Mouse (Mus musculus) forebrain, embryonic 12.5 days (tissue): ENCODE data around the gene Ube2q2. TPM values are rescaled to one million over a fixed set of nuclear protein-coding genes. Genes with fewer than 3 reads are reported as not detected.
"Not testable (repeated sequence)": the region's sequence is repeated elsewhere in the genome, so short reads cannot be mapped to it uniquely, and the experiment has no call there.

Experiments used
- ATAC-seq: fragments of 200-750 bp; cut with Nextera tagmentation; 2 replicates; pipeline ENCODE4 v1.8.0; 2017; ENCODE audit warnings: moderate TSS enrichment; ENCODE audit not compliant: low FRiP score
- H3K27ac ChIP-seq: fragments of 300-500 bp; sonication (generic); 2 replicates; pipeline ENCODE4 v1.5.1; 2016; ENCODE audit warnings: mild to moderate bottlenecking
- H3K27me3 ChIP-seq: fragments of 300-500 bp; sonication (generic); 2 replicates; pipeline ENCODE4 v1.6.1; 2016; ENCODE audit warnings: mild to moderate bottlenecking
- H3K36me3 ChIP-seq: fragments of 300-500 bp; sonication (generic); replicated peaks from 2 replicates; pipeline ENCODE4 v1.6.1; 2016; ENCODE audit warnings: mild to moderate bottlenecking
- H3K4me1 ChIP-seq: fragments of 300-500 bp; sonication (generic); 2 replicates; pipeline ENCODE4 v1.6.1; 2016
- H3K4me2 ChIP-seq: fragments of 300-500 bp; sonication (generic); 2 replicates; pipeline ENCODE4 v1.6.1; 2016; ENCODE audit warnings: mild to moderate bottlenecking, moderate library complexity
- H3K4me3 ChIP-seq: fragments of 300-500 bp; sonication (generic); replicated peaks from 2 replicates; pipeline ENCODE4 v1.5.1; 2016; ENCODE audit warnings: mild to moderate bottlenecking
- H3K9ac ChIP-seq: fragments of 300-500 bp; sonication (generic); 2 replicates; pipeline ENCODE4 v1.6.1; 2016; ENCODE audit warnings: mild to moderate bottlenecking
- H3K9me3 ChIP-seq: fragments of 300-500 bp; sonication (generic); 2 replicates; pipeline ENCODE4 v1.6.1; 2016
- whole genome bisulfite sequencing: fragments of 180-500 bp; shearing (Covaris S2); methylation state at CpG from one replicate; pipeline ENCODE4 v1.1.7; 2016; 5-methylcytosine and 5-hydroxymethylcytosine counted together
- polyA plus RNA-seq: library from polyadenylated mRNA; unstranded; fragments of >200 nt; fragmentation: Nextera tagmentation; extraction: Ambion mirVana; gene quantifications from 2 replicates; pipeline ENCODE4 v1.2.1, GENCODE M21; 2016

Ube2q2 gene
- polyA plus RNA-seq, 1 experiment from 2014 or later: 44.8 TPM

- H3K9ac ChIP-seq: no peak overlapping the region
- H3K27me3 ChIP-seq: 0 out of 2 replicates have a peak, but pooled peaks cover 4% of the 10 kb centered on the region
- 62% methylated on average over 6 of the region's 6 CpGs for WGBS
- no peak overlapping the region for H3K4me2 ChIP-seq
- no peaks in the 10 kb centered on the region for H3K9me3 ChIP-seq
- no peaks in the 10 kb centered on the region for H3K4me1 ChIP-seq
- H3K4me3 ChIP-seq: no peak overlapping the region
- no peak for ATAC-seq
- no peak overlapping the region for H3K27ac ChIP-seq
- peaks cover under 1% of the 10 kb centered on the region; the same call in 1 of the 2 replicates for H3K36me3 ChIP-seq
Observed at GRCm38 (mm10) chr9:55231544-55231943, 82.9 kb downstream of the Ube2q2 start.

GRCm38 (mm10) chr9:55232110-55232509 is 83.5 kb downstream of the Ube2q2 start:
- Histone ChIP-seq H3K4me1 (no peaks in the 10 kb centered on the region), H3K9ac (no peak overlapping the region), H3K27ac (no peak overlapping the region), H3K4me2 (no peak overlapping the region), H3K27me3 (0 out of 2 replicates have a peak, but pooled peaks cover 4% of the 10 kb centered on the region), H3K4me3 (no peak overlapping the region), H3K36me3 (no peaks in the 10 kb centered on the region), H3K9me3 (no peaks in the 10 kb centered on the region)
- 95% methylated on average over 5 of the region's 5 CpGs for WGBS
- no peak for ATAC-seq

- no peaks in the 10 kb centered on the region for H3K4me1 ChIP-seq
- no peak for ATAC-seq
- no peak overlapping the region for H3K9ac ChIP-seq
- H3K36me3 ChIP-seq: no peaks in the 10 kb centered on the region
- H3K27me3 ChIP-seq: 0 out of 2 replicates have a peak, but pooled peaks cover 4% of the 10 kb centered on the region
- no peak overlapping the region for H3K4me3 ChIP-seq
- H3K27ac ChIP-seq: no peak overlapping the region
- WGBS: 90% methylated on average over 7 of the region's 7 CpGs
- no peaks in the 10 kb centered on the region for H3K9me3 ChIP-seq
- H3K4me2 ChIP-seq: no peak overlapping the region
Observed at GRCm38 (mm10) chr9:55232586-55232985, 83.9 kb downstream of the Ube2q2 start.

GRCm38 (mm10) chr9:55233076-55233475 is 84.4 kb downstream of the Ube2q2 start:
- not testable (repeated sequence) for H3K36me3 ChIP-seq, H3K9ac ChIP-seq, ATAC-seq, H3K9me3 ChIP-seq, H3K27ac ChIP-seq, H3K27me3 ChIP-seq, H3K4me3 ChIP-seq, H3K4me1 ChIP-seq, H3K4me2 ChIP-seq
- 75% methylated on average over 11 of the region's 11 CpGs for WGBS

- H3K27ac ChIP-seq: no peak overlapping the region
- no peak overlapping the region for H3K4me3 ChIP-seq
- H3K36me3 ChIP-seq: no peaks in the 10 kb centered on the region
- no peak overlapping the region for H3K4me2 ChIP-seq
- no peaks in the 10 kb centered on the region for H3K9me3 ChIP-seq
- WGBS: 74% methylated on average over 13 of the region's 13 CpGs
- H3K9ac ChIP-seq: no peak overlapping the region
- H3K27me3 ChIP-seq: 0 out of 2 replicates have a peak, but pooled peaks cover 4% of the 10 kb centered on the region
- ATAC-seq: no peak
- H3K4me1 ChIP-seq: no peaks in the 10 kb centered on the region
Observed at GRCm38 (mm10) chr9:55236235-55237165, 87.8 kb downstream of the Ube2q2 start.

- 90% methylated on average over 5 of the region's 5 CpGs for WGBS
Observed at GRCm38 (mm10) chr9:55240852-55241251, 92.2 kb downstream of the Ube2q2 start.

GRCm38 (mm10) chr9:55241863-55242685 is 93.4 kb downstream of the Ube2q2 start:
- H3K9ac ChIP-seq: no peak overlapping the region
- peak overlapping the region; percentile 25 for H3K4me3 ChIP-seq
- no peaks in the 10 kb centered on the region for H3K4me1 ChIP-seq
- no peak for ATAC-seq
- 38% methylated on average over 24 of the region's 24 CpGs for WGBS
- no peaks in the 10 kb centered on the region for H3K9me3 ChIP-seq
- H3K36me3 ChIP-seq: no peaks in the 10 kb centered on the region
- no peaks in the 10 kb centered on the region for H3K27me3 ChIP-seq
- H3K4me2 ChIP-seq: peak overlapping the region; percentile 41
- no peak overlapping the region for H3K27ac ChIP-seq

More at GRCm38 (mm10) chr9:55240852-55241251, 92.2 kb downstream of the Ube2q2 start:
- no peaks in the 10 kb centered on the region for H3K27me3 ChIP-seq
- no peak overlapping the region for H3K4me3 ChIP-seq
- H3K9ac ChIP-seq: no peak overlapping the region
- ATAC-seq: no peak
- no peaks in the 10 kb centered on the region for H3K36me3 ChIP-seq
- no peaks in the 10 kb centered on the region for H3K4me1 ChIP-seq
- H3K27ac ChIP-seq: no peak overlapping the region
- no peaks in the 10 kb centered on the region for H3K9me3 ChIP-seq
- no peak overlapping the region for H3K4me2 ChIP-seq

GRCm38 (mm10) chr9:55243280-55243679 is 94.6 kb downstream of the Ube2q2 start:
- Histone ChIP-seq H3K9me3 (no peaks in the 10 kb centered on the region), H3K36me3 (no peaks in the 10 kb centered on the region), H3K4me3 (no peak overlapping the region), H3K27ac (no peak overlapping the region), H3K4me1 (no peaks in the 10 kb centered on the region), H3K4me2 (no peak overlapping the region), H3K27me3 (no peaks in the 10 kb centered on the region), H3K9ac (no peak overlapping the region)
- no peak for ATAC-seq
- WGBS: 81% methylated on average over 3 of the region's 3 CpGs

- WGBS: 87% methylated on average over 3 of the region's 3 CpGs
- Histone ChIP-seq H3K4me3 (no peak overlapping the region), H3K9me3 (no peaks in the 10 kb centered on the region), H3K9ac (no peak overlapping the region), H3K4me2 (no peak overlapping the region), H3K36me3 (no peaks in the 10 kb centered on the region), H3K4me1 (no peaks in the 10 kb centered on the region), H3K27ac (no peak overlapping the region), H3K27me3 (no peaks in the 10 kb centered on the region)
- ATAC-seq: no peak
Observed at GRCm38 (mm10) chr9:55244079-55244478, 95.4 kb downstream of the Ube2q2 start.

- H3K4me3 ChIP-seq: not testable (repeated sequence)
Observed at GRCm38 (mm10) chr9:55245057-55245750, 96.5 kb downstream of the Ube2q2 start.

GRCm38 (mm10) chr9:55246440-55246839 is 97.8 kb downstream of the Ube2q2 start:
- WGBS: 85% methylated on average over 8 of the region's 8 CpGs

More at GRCm38 (mm10) chr9:55245057-55245750, 96.5 kb downstream of the Ube2q2 start:
- ATAC-seq, H3K9me3 ChIP-seq, H3K27me3 ChIP-seq, H3K27ac ChIP-seq, H3K4me1 ChIP-seq, H3K9ac ChIP-seq, H3K4me2 ChIP-seq, H3K36me3 ChIP-seq: not testable (repeated sequence)
- WGBS: 91% methylated on average over 1 of the region's 1 CpGs

GRCm38 (mm10) chr9:55246918-55247317 is 98.3 kb downstream of the Ube2q2 start:
- WGBS: 92% methylated on average over 4 of the region's 4 CpGs
- no peak overlapping the region for H3K4me2 ChIP-seq
- no peaks in the 10 kb centered on the region for H3K36me3 ChIP-seq
- H3K4me3 ChIP-seq: no peak overlapping the region
- H3K9ac ChIP-seq: no peak overlapping the region
- H3K9me3 ChIP-seq: no peaks in the 10 kb centered on the region
- no peaks in the 10 kb centered on the region for H3K4me1 ChIP-seq
- H3K27ac ChIP-seq: no peak overlapping the region
- H3K27me3 ChIP-seq: no peaks in the 10 kb centered on the region
- no peak for ATAC-seq

More at GRCm38 (mm10) chr9:55246440-55246839, 97.8 kb downstream of the Ube2q2 start:
- ATAC-seq: no peak
- H3K4me3 ChIP-seq: no peak overlapping the region
- no peak overlapping the region for H3K9ac ChIP-seq
- H3K27me3 ChIP-seq: no peaks in the 10 kb centered on the region
- no peak overlapping the region for H3K4me2 ChIP-seq
- no peak overlapping the region for H3K27ac ChIP-seq
- no peaks in the 10 kb centered on the region for H3K9me3 ChIP-seq
- H3K4me1 ChIP-seq: no peaks in the 10 kb centered on the region
- no peaks in the 10 kb centered on the region for H3K36me3 ChIP-seq
